Mouse (Mus musculus) right cerebral cortex, postnatal 4 days (tissue): ENCODE results near the gene Rps2.
"Not testable (repeated sequence)": the region's sequence is repeated elsewhere in the genome, so short reads cannot be mapped to it uniquely, and the experiment has no call there.

Experiments used
- DNase-seq: peaks from one replicate; pipeline ENCODE4 v3.0.0-alpha.2; 2022

The Rps2 gene

GRCm38 (mm10) chr17:24717943-24718342 lies at the start of gene Rps2, which contains the start of gene Rnf151:
Gene Rps2, plus strand, starts transcription at chr17:24718116.
Gene Rnf151, minus strand, starts transcription at chr17:24718063.
- DNase-seq, result no peak

- not testable (repeated sequence) for DNase-seq
These were observed 48.7 kb upstream of the Rps2 start for GRCm38 (mm10) chr17:24669214-24669544.

GRCm38 (mm10) chr17:24669545-24670245 lies 48.2 kb upstream of the Rps2 start, which contains the start of gene Zfp598:
Gene Zfp598, plus strand, starts transcription at chr17:24669687.
- peak; percentile 91 for DNase-seq

GRCm38 (mm10) chr17:24670246-24670844 lies 47.6 kb upstream of the Rps2 start:
- no peak for DNase-seq

GRCm38 (mm10) chr17:24671346-24671745 lies 46.6 kb upstream of the Rps2 start:
- DNase-seq, result no peak

- DNase-seq, result no peak
These were observed 45.8 kb upstream of the Rps2 start for GRCm38 (mm10) chr17:24672141-24672540.

- no peak for DNase-seq
These were observed 43.6 kb upstream of the Rps2 start for GRCm38 (mm10) chr17:24674277-24674676.

- peak; percentile 77 for DNase-seq
These were observed 41.7 kb upstream of the Rps2 start for GRCm38 (mm10) chr17:24676187-24676586.

- DNase-seq, result no peak
These were observed 41.0 kb upstream of the Rps2 start for GRCm38 (mm10) chr17:24676877-24677276.

- DNase-seq, result no peak
These were observed 40.3 kb upstream of the Rps2 start for GRCm38 (mm10) chr17:24677500-24678080.

- DNase-seq, result no peak
These were observed 31.4 kb upstream of the Rps2 start for GRCm38 (mm10) chr17:24686514-24686913.

- DNase-seq, result no peak
These were observed 30.7 kb upstream of the Rps2 start for GRCm38 (mm10) chr17:24687146-24687595.

- DNase-seq, result no peak
These were observed 30.3 kb upstream of the Rps2 start for GRCm38 (mm10) chr17:24687599-24687998.

GRCm38 (mm10) chr17:24689251-24690081 lies 28.4 kb upstream of the Rps2 start, which contains the start of gene Syngr3:
Gene Syngr3, minus strand, starts transcription at chr17:24689955.
- peak; percentile 68 for DNase-seq

GRCm38 (mm10) chr17:24692385-24692784 lies 25.5 kb upstream of the Rps2 start:
- DNase-seq, result no peak

GRCm38 (mm10) chr17:24695326-24696010 lies 22.4 kb upstream of the Rps2 start:
- no peak for DNase-seq

- peak; percentile 83 for DNase-seq
These were observed 21.8 kb upstream of the Rps2 start, which contains the start of the genes Gfer and Noxo1 for GRCm38 (mm10) chr17:24696011-24696697. Gene Gfer, minus strand, starts transcription at chr17:24696156. Gene Noxo1, plus strand, starts transcription at chr17:24696234.

- no peak for DNase-seq
These were observed 19.9 kb upstream of the Rps2 start for GRCm38 (mm10) chr17:24697985-24698384.

GRCm38 (mm10) chr17:24698715-24699114 lies 19.2 kb upstream of the Rps2 start:
- DNase-seq, result no peak

- no peak for DNase-seq
These were observed 18.4 kb upstream of the Rps2 start for GRCm38 (mm10) chr17:24699473-24699872.

GRCm38 (mm10) chr17:24701251-24701650 lies 16.7 kb upstream of the Rps2 start:
- DNase-seq, result no peak

GRCm38 (mm10) chr17:24705821-24706220 lies 12.1 kb upstream of the Rps2 start:
- DNase-seq, result no peak
